ENCODE assay signal across 25 mouse cellular contexts in genomic region chr11:69610899-69611298, GRCm38 (mm10). TPM values are rescaled to one million over a fixed set of nuclear protein-coding genes. Genes with fewer than 3 reads are reported as not detected.
A peak's percentile ranks its signal among the peaks of the same experiment; 100 is the strongest.
DNase-seq lines count a peak whose midpoint lies in the region; ATAC-seq and TF ChIP-seq lines count a peak whose summit lies in the region.
"Had no signal": no experiment of that assay in that cellular context is flagged by ENCODE, and none has a peak within 500 bp of the region (broad histone marks: within the 10 kb centered on the region; RNA-seq: fewer than 3 reads in every experiment).

No protein-coding gene starts in this region.

- TF ChIP-seq CTCF in layer of hippocampus, adult 2 months (conservative IDR thresholded peaks at IDR 0.05): no peak

- no peak for ATAC-seq in heart, embryonic 11.5 days (replicated peaks; ENCODE audit: insufficient number of reproducible peaks, low FRiP score, low TSS enrichment)
- ATAC-seq: CD4-positive, CD25-positive, alpha-beta regulatory T cell, adult 4 months; forebrain, embryonic 16.5 days had no signal

- H3K4me2 ChIP-seq in heart, embryonic 11.5 days: no peak overlapping the region; the same call in 1 of the 2 replicates
- H3K4me2 ChIP-seq: embryonic facial prominence, embryonic 12.5 days; heart, embryonic 15.5 days; hindbrain, embryonic 15.5 days had no signal

- no peaks in the 10 kb centered on the region for H3K36me3 ChIP-seq in heart, embryonic 11.5 days (ENCODE audit: control insufficient read depth, insufficient read depth, low read length)
- no peaks in the 10 kb centered on the region for H3K36me3 ChIP-seq in heart, embryonic 10.5 days
- H3K36me3 ChIP-seq: embryonic facial prominence, embryonic 12.5 days; G1E; heart, embryonic 15.5 days; hindbrain, embryonic 15.5 days had no signal

- WGBS in heart, embryonic 11.5 days (ENCODE audit: insufficient replicate concordance): 48% methylated on average over 4 of the region's 4 CpGs
- 41% methylated on average over 4 of the region's 4 CpGs for WGBS in heart, embryonic 10.5 days

- H3K9me3 ChIP-seq in heart, embryonic 11.5 days (replicated peaks; ENCODE audit: control insufficient read depth, low read length): no peaks in the 10 kb centered on the region
- no peaks in the 10 kb centered on the region for H3K9me3 ChIP-seq in heart, embryonic 10.5 days
- H3K9me3 ChIP-seq: embryonic facial prominence, embryonic 12.5 days; G1E; heart, embryonic 15.5 days; hindbrain, embryonic 15.5 days had no signal

- H3K9ac ChIP-seq in heart, embryonic 11.5 days (ENCODE audit: low read depth, low read length): 0 out of 2 replicates have a peak overlapping the region, but pooled peaks have one; percentile 16
- H3K9ac ChIP-seq: embryonic facial prominence, embryonic 12.5 days; heart, embryonic 15.5 days; hindbrain, embryonic 15.5 days had no signal

- H3K4me1 ChIP-seq in heart, embryonic 11.5 days (ENCODE audit: control insufficient read depth, insufficient read depth, low read length): peaks cover 6% of the 10 kb centered on the region; the same call in 1 of the 2 replicates
- peaks cover 18% of the 10 kb centered on the region for H3K4me1 ChIP-seq in heart, embryonic 10.5 days

- H3K27ac ChIP-seq in heart, embryonic 11.5 days (ENCODE audit: low read depth, low read length): no peak overlapping the region
- no peak overlapping the region for H3K27ac ChIP-seq in heart, embryonic 10.5 days
- H3K27ac ChIP-seq in layer of hippocampus, adult 2 months: peak overlapping the region; percentile 46; the same call in 1 of the 2 replicates
- H3K27ac ChIP-seq: embryonic facial prominence, embryonic 12.5 days; heart, adult 2 months; heart, embryonic 15.5 days; hindbrain, embryonic 15.5 days had no signal

- DNase-seq in cerebellum, adult 11-12 months: peak; percentile 55
- DNase-seq in cerebellum, postnatal 14 days: no peak
- no peak for DNase-seq in heart, embryonic 10.5 days (ENCODE audit: low spot score)
- DNase-seq in layer of hippocampus, adult 2 months (ENCODE audit: low spot score in 2 of 2): no peak
- no peak for DNase-seq in layer of hippocampus, postnatal 10 days (ENCODE audit: low spot score in 2 of 2)
- DNase-seq in ovary, adult 18-20 months (ENCODE audit: low spot score): peak; percentile 73
- DNase-seq in ovary, postnatal 10 days (ENCODE audit: low spot score): no peak
- DNase-seq: adrenal gland, adult 8-10 months; adrenal gland, postnatal 36 days; B cell, adult 2 months; gastrocnemius, postnatal 14 days; heart, adult 2 months; heart, postnatal 14 days had no signal

- no peak overlapping the region for H3K4me3 ChIP-seq in heart, embryonic 11.5 days (ENCODE audit: low read depth, low read length)
- H3K4me3 ChIP-seq in heart, embryonic 10.5 days: no peak overlapping the region
- no peak overlapping the region for H3K4me3 ChIP-seq in layer of hippocampus, adult 2 months
- H3K4me3 ChIP-seq: embryonic facial prominence, embryonic 12.5 days; heart, adult 2 months; heart, embryonic 15.5 days; hindbrain, embryonic 15.5 days had no signal

- H3K27me3 ChIP-seq in heart, embryonic 11.5 days (ENCODE audit: control insufficient read depth, insufficient read depth, low read length): no peaks in the 10 kb centered on the region
- 0 out of 2 replicates have a peak, but pooled peaks cover 11% of the 10 kb centered on the region for H3K27me3 ChIP-seq in heart, embryonic 10.5 days (ENCODE audit: insufficient read depth, poor library complexity, severe bottlenecking)
- H3K27me3 ChIP-seq: hindbrain, embryonic 15.5 days had no signal

RNA-seq across cellular contexts. Expression of gene Atp1b2, which starts 5.2 kb away (rescaled TPM):
- 31.0 and 36.2 TPM in 2 replicates for polyA plus RNA-seq in heart, embryonic 11.5 days (2014; fragmentation: Nextera tagmentation; extraction: Ambion mirVana)
- 15.6 and 24.1 TPM in 2 replicates for polyA plus RNA-seq in heart, embryonic 10.5 days (2016; fragmentation: Nextera tagmentation; extraction: Ambion mirVana)
- 100 to 1,000 TPM; 391 to 411 TPM for total RNA-seq in layer of hippocampus, adult 2 months (2021)
- 100 to 1,000 TPM; 456 to 463 TPM for total RNA-seq in layer of hippocampus, postnatal 10 days (2021)
- polyA plus RNA-seq: CD4-positive, CD25-positive, alpha-beta regulatory T cell, adult 4 months had no signal

RNA-seq across cellular contexts. Expression of gene Shbg, which starts 6.8 kb away (rescaled TPM):
- 1.5 TPM in 1 of 2 replicates, not detected in the other for polyA plus RNA-seq in heart, embryonic 11.5 days (2014; fragmentation: Nextera tagmentation; extraction: Ambion mirVana)
- polyA plus RNA-seq in heart, embryonic 10.5 days (2016; fragmentation: Nextera tagmentation; extraction: Ambion mirVana): 0.25 and 7.5 TPM in 2 replicates
- not detected for total RNA-seq in layer of hippocampus, adult 2 months (2021)
- total RNA-seq in layer of hippocampus, postnatal 10 days (2021): not detected
- total RNA-seq: adrenal gland, adult 8-10 months; adrenal gland, postnatal 36 days; G1E; gastrocnemius, adult 18-20 months; heart, adult 2 months; heart, postnatal 14 days; hematopoietic stem cell, adult 5-6 weeks had no signal
- polyA plus RNA-seq: CD4-positive, CD25-positive, alpha-beta regulatory T cell, adult 4 months; embryonic facial prominence, embryonic 12.5 days; forebrain, embryonic 11.5 days; forebrain, embryonic 16.5 days; G1E; gonadal fat pad, adult 2 months; heart, adult 2 months; heart, embryonic 15.5 days; hindbrain, embryonic 15.5 days; intestine, embryonic 14.5 days had no signal

RNA-seq across cellular contexts. Expression of gene Sat2, which starts 10.9 kb away (rescaled TPM):
- polyA plus RNA-seq in heart, embryonic 11.5 days (2014; fragmentation: Nextera tagmentation; extraction: Ambion mirVana): 15.2 and 16.4 TPM in 2 replicates
- 18.8 and 21.8 TPM in 2 replicates for polyA plus RNA-seq in heart, embryonic 10.5 days (2016; fragmentation: Nextera tagmentation; extraction: Ambion mirVana)
- total RNA-seq in layer of hippocampus, adult 2 months (2021): 10 to 100 TPM; 15.1 to 15.6 TPM
- 10 to 100 TPM; 15.0 to 17.1 TPM for total RNA-seq in layer of hippocampus, postnatal 10 days (2021)
- total RNA-seq: hematopoietic stem cell, adult 5-6 weeks had no signal
- polyA plus RNA-seq: CD4-positive, CD25-positive, alpha-beta regulatory T cell, adult 4 months; G1E had no signal

RNA-seq across cellular contexts. Expression of gene Fxr2, which starts 21.9 kb away (rescaled TPM):
- 21.1 and 29.0 TPM in 2 replicates for polyA plus RNA-seq in heart, embryonic 11.5 days (2014; fragmentation: Nextera tagmentation; extraction: Ambion mirVana)
- 31.5 and 44.7 TPM in 2 replicates for polyA plus RNA-seq in heart, embryonic 10.5 days (2016; fragmentation: Nextera tagmentation; extraction: Ambion mirVana)
- 100 to 1,000 TPM; 138 to 143 TPM for total RNA-seq in layer of hippocampus, adult 2 months (2021)
- 100 to 1,000 TPM in 1 of 2 experiments, 10 to 100 TPM in 1; 99.2 to 103 TPM for total RNA-seq in layer of hippocampus, postnatal 10 days (2021)

RNA-seq across cellular contexts. Expression of gene Trp53, which starts 30.7 kb away (rescaled TPM):
- polyA plus RNA-seq in heart, embryonic 11.5 days (2014; fragmentation: Nextera tagmentation; extraction: Ambion mirVana): 103 and 107 TPM in 2 replicates
- 104 and 161 TPM in 2 replicates for polyA plus RNA-seq in heart, embryonic 10.5 days (2016; fragmentation: Nextera tagmentation; extraction: Ambion mirVana)
- total RNA-seq in layer of hippocampus, adult 2 months (2021): 10 to 100 TPM; 28.5 to 32.3 TPM
- 10 to 100 TPM; 31.4 to 31.8 TPM for total RNA-seq in layer of hippocampus, postnatal 10 days (2021)

Comparison
In these comparisons a context has a peak if more than half of its experiments do, and no peak if none do; other contexts are left out.
1. DNase-seq: peak in cerebellum, adult 11-12 months (single experiment) and ovary, adult 18-20 months (single experiment); none in cerebellum, postnatal 14 days (0 of 2), heart, embryonic 10.5 days (single experiment), layer of hippocampus, adult 2 months (0 of 2), layer of hippocampus, postnatal 10 days (0 of 2) and ovary, postnatal 10 days (single experiment).